Mouse (Mus musculus): ENCODE results near the gene Tmem9b.

Tmem9b gene

DNA sequence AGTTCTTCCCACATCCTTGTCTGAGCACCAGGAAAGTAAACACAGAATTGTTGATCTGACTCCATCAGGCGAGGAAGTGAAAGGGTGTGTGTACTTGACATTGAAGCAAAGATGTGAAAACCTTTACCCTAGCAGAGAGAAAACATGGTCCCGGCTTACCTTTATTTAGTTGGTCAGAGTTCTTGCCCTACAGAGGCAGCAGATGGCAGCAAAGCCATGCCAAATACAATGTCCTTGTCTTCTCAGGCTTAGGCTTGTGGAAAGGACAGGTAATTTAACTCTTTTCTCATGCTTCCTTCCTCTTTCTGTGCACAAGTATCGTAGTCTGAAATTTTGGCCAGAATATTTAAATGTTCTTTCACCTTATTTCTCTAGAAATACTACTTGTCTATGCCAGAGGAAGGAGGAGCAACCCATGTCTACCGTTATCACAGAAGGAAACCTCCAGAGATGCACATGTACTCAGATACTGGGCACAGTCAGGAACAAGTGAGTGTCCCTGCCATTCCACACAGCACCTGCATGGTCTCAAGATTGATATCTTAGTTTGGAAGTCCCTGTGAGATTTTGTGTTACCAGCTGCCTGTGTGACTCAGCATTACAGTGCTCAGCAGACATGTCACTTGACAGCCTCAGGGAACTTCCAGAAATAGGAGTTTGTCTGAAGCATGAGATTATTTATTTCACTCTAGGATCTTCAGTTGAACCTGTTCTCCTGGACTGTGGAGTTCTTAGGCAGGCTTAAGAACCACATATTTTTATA lies 45.5 kb downstream of the Tmem9b start:
- peaks cover 33% of the 10 kb centered on the region for H3K4me1 ChIP-seq (replicated peaks; ENCODE audit: low read depth, low read length)
- TF ChIP-seq NANOG (IDR thresholded peaks at IDR 0.05; ENCODE audit: borderline replicate concordance, low read length) (no peak), POU5F1 (IDR thresholded peaks at IDR 0.05; ENCODE audit: borderline replicate concordance, low read length) (no peak), CTCF (conservative IDR thresholded peaks at IDR 0.05; ENCODE audit: low read length) (peak; percentile 29)
- H3K36me3 ChIP-seq (ENCODE audit: insufficient read depth, low read length) = peaks cover 69% of the 10 kb centered on the region
- no peaks in the 10 kb centered on the region for H3K27me3 ChIP-seq (ENCODE audit: insufficient read depth, low read length)
- no peak overlapping the region for H3K4me3 ChIP-seq (replicated peaks; ENCODE audit: low read length)
- H3K9me3 ChIP-seq (ENCODE audit: low read length) = no peaks in the 10 kb centered on the region

DNA sequence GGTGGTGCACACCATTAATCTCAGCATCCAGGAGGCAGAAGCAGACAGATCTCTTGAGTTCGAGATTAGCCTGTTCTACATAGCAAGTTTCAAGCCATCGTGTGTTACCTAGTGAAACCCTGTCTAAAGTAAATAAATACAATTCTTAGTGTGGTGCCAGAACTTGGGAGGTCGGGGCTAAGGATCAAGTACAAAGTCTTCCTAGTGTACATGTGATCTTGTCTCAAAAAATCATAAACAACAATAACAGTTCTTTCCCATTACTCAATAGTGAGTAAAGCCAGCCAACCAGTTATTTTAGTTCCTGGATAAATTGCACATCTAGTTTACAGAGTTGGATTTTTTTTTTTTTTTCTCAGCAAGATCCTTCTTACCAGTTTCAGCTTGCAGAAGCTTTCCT lies 48.2 kb downstream of the Tmem9b start:
- no peak for TF ChIP-seq CTCF (conservative IDR thresholded peaks at IDR 0.05; ENCODE audit: low read length)
- TF ChIP-seq NANOG (IDR thresholded peaks at IDR 0.05; ENCODE audit: borderline replicate concordance, low read length) = no peak
- TF ChIP-seq POU5F1 (IDR thresholded peaks at IDR 0.05; ENCODE audit: borderline replicate concordance, low read length) = no peak
- H3K4me3 ChIP-seq (replicated peaks; ENCODE audit: low read length) = peak overlapping the region; percentile 91
- peaks cover 42% of the 10 kb centered on the region for H3K36me3 ChIP-seq (ENCODE audit: insufficient read depth, low read length)
- H3K4me1 ChIP-seq (replicated peaks; ENCODE audit: low read depth, low read length) = peaks cover 45% of the 10 kb centered on the region
- H3K9me3 ChIP-seq (ENCODE audit: low read length) = no peaks in the 10 kb centered on the region
- H3K27me3 ChIP-seq (ENCODE audit: insufficient read depth, low read length) = no peaks in the 10 kb centered on the region

DNA sequence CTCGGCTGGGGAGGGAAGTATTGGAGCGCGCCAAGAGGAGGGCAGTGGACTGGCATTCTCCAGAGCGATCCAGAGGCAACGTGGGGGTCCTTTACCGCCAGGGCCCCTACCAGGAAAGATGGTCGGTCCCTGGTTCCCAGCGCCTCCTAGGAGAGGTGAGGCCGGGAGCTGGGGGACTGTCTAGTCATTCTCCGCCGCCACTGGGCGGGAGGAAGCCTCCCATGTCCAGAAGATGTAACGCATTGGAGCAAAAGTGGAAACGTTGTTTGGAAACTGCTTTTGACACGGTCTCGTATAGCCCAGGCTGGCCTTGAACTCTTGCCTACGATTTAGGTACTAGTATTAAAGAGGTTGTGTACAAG lies 48.7 kb downstream of the Tmem9b start:
- peak overlapping the region; percentile 91 for H3K4me3 ChIP-seq (replicated peaks; ENCODE audit: low read length)
- no peaks in the 10 kb centered on the region for H3K9me3 ChIP-seq (ENCODE audit: low read length)
- peaks cover 37% of the 10 kb centered on the region for H3K36me3 ChIP-seq (ENCODE audit: insufficient read depth, low read length)
- H3K27me3 ChIP-seq (ENCODE audit: insufficient read depth, low read length) = no peaks in the 10 kb centered on the region
- TF ChIP-seq CTCF (conservative IDR thresholded peaks at IDR 0.05; ENCODE audit: low read length) = no peak
- no peak for TF ChIP-seq NANOG (IDR thresholded peaks at IDR 0.05; ENCODE audit: borderline replicate concordance, low read length)
- TF ChIP-seq POU5F1 (IDR thresholded peaks at IDR 0.05; ENCODE audit: borderline replicate concordance, low read length) = no peak
- H3K4me1 ChIP-seq (replicated peaks; ENCODE audit: low read depth, low read length) = peaks cover 48% of the 10 kb centered on the region

DNA sequence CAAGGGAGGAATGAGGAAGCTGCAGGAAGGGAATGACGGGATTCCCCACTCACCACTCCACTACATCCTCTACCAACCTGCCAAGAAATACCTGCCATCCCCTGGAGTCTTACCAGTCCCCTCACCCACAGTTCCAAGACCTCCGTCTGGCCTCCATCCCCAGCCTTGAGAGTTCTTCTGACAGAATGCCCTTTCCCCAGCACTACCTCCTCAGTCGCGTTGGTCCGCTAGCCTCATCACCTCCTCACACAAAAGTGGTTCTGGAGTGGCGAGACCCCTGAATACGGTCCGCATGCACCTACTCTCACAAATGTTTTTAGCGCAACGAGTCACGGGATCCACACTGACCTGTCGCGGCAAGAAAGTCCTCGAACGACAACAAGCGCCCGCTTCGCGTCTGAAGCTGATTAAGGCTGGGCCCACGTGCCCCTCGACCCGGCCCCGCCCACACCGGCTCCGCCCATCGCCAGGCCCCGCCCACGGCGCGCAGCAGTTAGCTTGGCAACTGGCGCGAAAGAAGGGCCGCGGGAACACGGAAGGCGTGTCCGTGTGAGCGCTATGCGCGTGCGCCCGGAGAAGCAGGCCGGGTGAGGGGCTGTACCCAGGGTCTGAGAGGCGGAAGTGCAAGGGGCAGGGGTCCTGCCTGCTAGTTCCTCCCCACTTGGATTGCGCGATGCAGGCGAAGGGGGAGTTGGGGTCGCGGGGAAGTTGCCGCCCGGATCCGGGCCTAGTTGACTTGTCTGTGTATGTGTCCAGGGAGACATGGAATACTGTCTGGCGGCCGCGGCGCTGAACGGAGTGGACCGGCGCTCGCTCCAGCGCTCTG lies 49.3 kb downstream of the Tmem9b start, which contains the start of the genes St5 and Akip1:
TSS of gene St5 (minus strand) at position 416 of the 826 bp plus-strand sequence.
TSS of gene Akip1 (plus strand) at position 501 of the 826 bp plus-strand sequence.
- Histone ChIP-seq H3K36me3 (ENCODE audit: insufficient read depth, low read length) (peaks cover 31% of the 10 kb centered on the region), H3K9me3 (ENCODE audit: low read length) (no peaks in the 10 kb centered on the region), H3K27me3 (ENCODE audit: insufficient read depth, low read length) (no peaks in the 10 kb centered on the region), H3K4me3 (replicated peaks; ENCODE audit: low read length) (peak within 1 kb of the TSS; percentile 91), H3K4me1 (replicated peaks; ENCODE audit: low read depth, low read length) (peaks cover 52% of the 10 kb centered on the region)
- TF ChIP-seq POU5F1 (IDR thresholded peaks at IDR 0.05; ENCODE audit: borderline replicate concordance, low read length) = no peak
- TF ChIP-seq CTCF (conservative IDR thresholded peaks at IDR 0.05; ENCODE audit: low read length) = no peak
- TF ChIP-seq NANOG (IDR thresholded peaks at IDR 0.05; ENCODE audit: borderline replicate concordance, low read length) = no peak

DNA sequence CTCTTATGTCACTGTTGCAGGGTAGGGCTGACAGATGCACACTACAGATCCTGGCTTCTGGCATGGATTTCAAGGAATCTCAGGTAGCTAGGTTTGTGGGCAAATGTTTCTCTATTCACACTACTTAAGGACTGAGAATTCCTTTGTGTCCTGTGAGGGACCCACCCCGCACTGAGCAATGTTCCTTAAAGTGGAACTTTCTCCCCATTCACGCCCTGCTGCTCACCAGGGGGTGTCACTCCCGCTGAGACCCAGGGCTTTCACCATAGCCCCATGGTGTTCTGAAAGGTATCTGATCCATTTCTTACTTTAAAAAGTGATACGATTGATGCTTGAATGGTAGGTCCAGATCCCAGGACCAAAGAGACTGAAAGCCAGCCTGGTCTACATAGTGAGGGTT lies 50.0 kb downstream of the Tmem9b start:
- no peaks in the 10 kb centered on the region for H3K27me3 ChIP-seq (ENCODE audit: insufficient read depth, low read length)
- H3K4me1 ChIP-seq (replicated peaks; ENCODE audit: low read depth, low read length) = peaks cover 58% of the 10 kb centered on the region
- TF ChIP-seq POU5F1 (IDR thresholded peaks at IDR 0.05; ENCODE audit: borderline replicate concordance, low read length) = no peak
- no peak for TF ChIP-seq NANOG (IDR thresholded peaks at IDR 0.05; ENCODE audit: borderline replicate concordance, low read length)
- TF ChIP-seq CTCF (conservative IDR thresholded peaks at IDR 0.05; ENCODE audit: low read length) = no peak
- H3K4me3 ChIP-seq (replicated peaks; ENCODE audit: low read length) = peak overlapping the region; percentile 91
- peaks cover 24% of the 10 kb centered on the region for H3K36me3 ChIP-seq (ENCODE audit: insufficient read depth, low read length)
- no peaks in the 10 kb centered on the region for H3K9me3 ChIP-seq (ENCODE audit: low read length)

DNA sequence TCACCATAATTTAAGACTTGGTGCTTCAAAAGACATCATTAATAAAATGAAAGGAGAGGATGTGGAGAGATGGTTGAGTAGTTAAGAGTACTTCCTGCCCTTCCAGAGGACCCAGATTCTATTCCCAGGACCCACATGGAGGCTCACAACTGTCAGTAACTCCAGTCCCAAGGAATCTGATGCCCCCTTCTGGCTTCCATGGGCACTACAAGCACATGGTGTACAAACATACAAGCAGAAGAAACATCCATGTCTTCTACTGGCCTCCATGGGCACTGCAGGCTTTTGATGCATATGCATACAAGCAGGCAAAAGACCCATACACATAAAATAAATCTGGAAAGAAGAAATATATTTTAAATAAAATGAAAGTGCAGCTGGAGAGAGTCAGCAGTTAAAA lies 52.5 kb downstream of the Tmem9b start:
- Histone ChIP-seq H3K4me1 (replicated peaks; ENCODE audit: low read depth, low read length) (peaks cover 73% of the 10 kb centered on the region), H3K27me3 (ENCODE audit: insufficient read depth, low read length) (no peaks in the 10 kb centered on the region), H3K36me3 (ENCODE audit: insufficient read depth, low read length) (peaks cover 1% of the 10 kb centered on the region; the same call in 1 of the 2 replicates), H3K9me3 (ENCODE audit: low read length) (no peaks in the 10 kb centered on the region), H3K4me3 (replicated peaks; ENCODE audit: low read length) (no peak overlapping the region)
- TF ChIP-seq POU5F1 (IDR thresholded peaks at IDR 0.05; ENCODE audit: borderline replicate concordance, low read length) = no peak
- TF ChIP-seq CTCF (conservative IDR thresholded peaks at IDR 0.05; ENCODE audit: low read length) = peak; percentile 70

DNA sequence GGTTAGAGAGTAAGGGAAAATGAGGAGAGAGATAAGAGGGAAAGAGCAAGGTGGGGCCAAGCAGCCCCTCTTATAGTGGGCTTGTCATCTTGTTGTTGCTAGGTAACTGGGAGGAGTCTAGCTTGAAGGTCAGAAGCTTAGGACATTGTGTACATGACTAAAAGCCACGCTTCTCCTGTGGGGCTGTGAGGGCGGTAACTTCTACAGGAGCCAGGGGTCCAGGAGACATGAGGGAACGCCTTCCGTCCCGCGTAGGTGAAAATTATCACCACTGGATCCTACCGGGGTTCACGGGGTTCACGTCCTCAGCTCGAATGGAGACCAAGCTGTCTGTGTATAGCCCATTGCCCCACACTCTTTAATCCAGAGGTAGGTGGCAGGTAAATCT lies 57.3 kb downstream of the Tmem9b start:
- TF ChIP-seq CTCF (conservative IDR thresholded peaks at IDR 0.05; ENCODE audit: low read length) (no peak), POU5F1 (IDR thresholded peaks at IDR 0.05; ENCODE audit: borderline replicate concordance, low read length) (no peak; the same call in 1 of the 2 replicates), NANOG (IDR thresholded peaks at IDR 0.05; ENCODE audit: borderline replicate concordance, low read length) (no peak)
- Histone ChIP-seq H3K27me3 (ENCODE audit: insufficient read depth, low read length) (no peaks in the 10 kb centered on the region), H3K9me3 (ENCODE audit: low read length) (no peaks in the 10 kb centered on the region), H3K36me3 (ENCODE audit: insufficient read depth, low read length) (no peaks in the 10 kb centered on the region), H3K4me3 (replicated peaks; ENCODE audit: low read length) (peak overlapping the region; percentile 74), H3K4me1 (replicated peaks; ENCODE audit: low read depth, low read length) (peaks cover 65% of the 10 kb centered on the region)

DNA sequence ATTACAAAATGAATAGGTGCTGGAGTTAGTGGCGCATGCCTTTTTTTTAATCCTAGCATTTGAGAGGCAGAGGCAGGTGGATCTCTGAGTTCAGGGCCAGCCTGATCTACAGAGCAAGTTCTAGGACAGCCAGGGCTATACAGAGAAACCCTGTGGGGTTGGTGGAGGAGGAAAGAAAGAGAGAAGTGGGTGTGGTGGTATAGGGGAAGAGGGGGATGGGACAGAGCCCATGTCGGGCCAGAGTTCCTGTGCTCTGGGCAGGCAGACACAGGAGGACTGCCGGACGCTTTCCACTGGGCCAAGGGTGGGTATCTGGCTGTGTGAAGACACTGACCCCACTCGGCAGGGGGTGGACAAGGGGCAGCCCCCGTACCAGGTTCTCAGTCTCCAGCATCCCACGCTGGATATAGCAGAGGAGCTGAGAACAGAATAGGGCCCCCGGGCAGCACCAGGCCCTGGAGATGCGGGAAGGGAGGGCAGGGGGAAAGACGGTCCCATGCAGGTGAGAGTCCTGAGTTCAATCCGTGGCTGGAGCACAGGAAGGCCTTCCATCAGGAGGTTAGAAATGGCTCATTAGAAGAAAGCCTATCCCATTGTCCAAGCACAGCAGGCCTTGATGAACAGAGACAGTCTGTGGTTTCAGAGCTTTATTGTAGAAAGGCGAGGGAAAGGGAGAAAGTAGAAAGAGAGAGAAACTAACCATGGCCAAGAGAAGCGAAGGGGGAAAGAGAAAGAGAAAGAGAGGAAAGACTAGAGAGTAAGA lies 57.9 kb downstream of the Tmem9b start:
- TF ChIP-seq POU5F1 (IDR thresholded peaks at IDR 0.05; ENCODE audit: borderline replicate concordance, low read length) = no peak; the same call in 1 of the 2 replicates
- no peak for TF ChIP-seq CTCF (conservative IDR thresholded peaks at IDR 0.05; ENCODE audit: low read length)
- TF ChIP-seq NANOG (IDR thresholded peaks at IDR 0.05; ENCODE audit: borderline replicate concordance, low read length) = peak; percentile 90
- Histone ChIP-seq H3K27me3 (ENCODE audit: insufficient read depth, low read length) (no peaks in the 10 kb centered on the region), H3K9me3 (ENCODE audit: low read length) (no peaks in the 10 kb centered on the region), H3K4me1 (replicated peaks; ENCODE audit: low read depth, low read length) (peaks cover 70% of the 10 kb centered on the region), H3K4me3 (replicated peaks; ENCODE audit: low read length) (peak overlapping the region; percentile 74), H3K36me3 (ENCODE audit: insufficient read depth, low read length) (no peaks in the 10 kb centered on the region)

All from E14TG2a.4 (cell line).